Mouse (Mus musculus) heart, embryonic 10.5 days (tissue): Measurements from ENCODE around the gene Ostf1. TPM values are rescaled to one million over a fixed set of nuclear protein-coding genes. Genes with fewer than 3 reads are reported as not detected.

Source experiments
- DNase-seq: peaks from one replicate; pipeline ENCODE4 v3.0.0-alpha.2; 2017; ENCODE audit warnings: low spot score
- H3K27ac ChIP-seq: fragments of 300-500 bp; sonication (generic); 2 replicates; pipeline ENCODE4 v1.5.1; 2016; ENCODE audit warnings: mild to moderate bottlenecking
- H3K27me3 ChIP-seq: fragments of 300-500 bp; sonication (generic); 2 replicates; pipeline ENCODE4 v1.6.1; 2016; ENCODE audit warnings: mild to moderate bottlenecking; ENCODE audit not compliant: poor library complexity, insufficient read depth, severe bottlenecking
- H3K36me3 ChIP-seq: fragments of 300-500 bp; sonication (generic); 2 replicates; pipeline ENCODE4 v1.6.1; 2016; ENCODE audit warnings: mild to moderate bottlenecking, moderate library complexity
- H3K4me1 ChIP-seq: fragments of 300-500 bp; sonication (generic); 2 replicates; pipeline ENCODE4 v1.6.1; 2016; ENCODE audit warnings: mild to moderate bottlenecking
- H3K4me3 ChIP-seq: fragments of 300-500 bp; sonication (generic); 2 replicates; pipeline ENCODE4 v1.5.1; 2016; ENCODE audit warnings: mild to moderate bottlenecking, moderate library complexity
- H3K9me3 ChIP-seq: fragments of 300-500 bp; sonication (generic); 2 replicates; pipeline ENCODE4 v1.6.1; 2016; ENCODE audit warnings: mild to moderate bottlenecking, moderate library complexity
- WGBS: fragments of 180-500 bp; shearing (Covaris S2); methylation state at CpG from one replicate; pipeline ENCODE4 v1.1.7; 2016; 5-methylcytosine and 5-hydroxymethylcytosine counted together
- polyA plus RNA-seq: library from polyadenylated mRNA; unstranded; fragments of >200 nt; fragmentation: Nextera tagmentation; extraction: Ambion mirVana; gene quantifications from 2 replicates; pipeline ENCODE4 v1.2.1, GENCODE M21; 2016

The Ostf1 gene
- polyA plus RNA-seq, 1 experiment from 2014 or later = 58.0 TPM

- peak overlapping the region; percentile 39; the same call in 1 of the 2 replicates for H3K27ac ChIP-seq
- H3K27me3 ChIP-seq = no peaks in the 10 kb centered on the region
- no peak for DNase-seq
- no peak overlapping the region for H3K4me3 ChIP-seq
- 50% methylated on average over 5 of the region's 5 CpGs for WGBS
- peaks cover 23% of the 10 kb centered on the region for H3K4me1 ChIP-seq
- H3K36me3 ChIP-seq = no peaks in the 10 kb centered on the region
- no peaks in the 10 kb centered on the region for H3K9me3 ChIP-seq
Observed at GRCm38 (mm10) chr19:18654984-18655383, 23.4 kb upstream of the Ostf1 start.

GRCm38 (mm10) chr19:18654330-18654729 is 22.7 kb upstream of the Ostf1 start:
- Histone ChIP-seq H3K9me3 (no peaks in the 10 kb centered on the region), H3K27me3 (no peaks in the 10 kb centered on the region), H3K4me3 (no peak overlapping the region), H3K27ac (peak overlapping the region; percentile 37; the same call in 1 of the 2 replicates), H3K36me3 (no peaks in the 10 kb centered on the region), H3K4me1 (peaks cover 23% of the 10 kb centered on the region)
- 88% methylated on average over 8 of the region's 8 CpGs for WGBS
- no peak for DNase-seq

GRCm38 (mm10) chr19:18653058-18653457 is 21.4 kb upstream of the Ostf1 start:
- no peaks in the 10 kb centered on the region for H3K27me3 ChIP-seq
- H3K4me1 ChIP-seq = peaks cover 29% of the 10 kb centered on the region
- H3K27ac ChIP-seq = peak overlapping the region; percentile 39; the same call in 1 of the 2 replicates
- H3K9me3 ChIP-seq = no peaks in the 10 kb centered on the region
- no peak overlapping the region for H3K4me3 ChIP-seq
- WGBS = 75% methylated on average over 6 of the region's 6 CpGs
- DNase-seq = no peak
- H3K36me3 ChIP-seq = no peaks in the 10 kb centered on the region

- DNase-seq = no peak
- Histone ChIP-seq H3K9me3 (no peaks in the 10 kb centered on the region), H3K4me3 (no peak overlapping the region), H3K4me1 (peaks cover 31% of the 10 kb centered on the region), H3K27ac (no peak overlapping the region), H3K27me3 (no peaks in the 10 kb centered on the region), H3K36me3 (no peaks in the 10 kb centered on the region)
- WGBS = 67% methylated on average over 4 of the region's 4 CpGs
Observed at GRCm38 (mm10) chr19:18652592-18652991, 21.0 kb upstream of the Ostf1 start.

GRCm38 (mm10) chr19:18650473-18650872 is 18.9 kb upstream of the Ostf1 start:
- H3K27me3 ChIP-seq = no peaks in the 10 kb centered on the region
- no peak overlapping the region for H3K27ac ChIP-seq
- 66% methylated on average over 6 of the region's 6 CpGs for WGBS
- peaks cover 38% of the 10 kb centered on the region for H3K4me1 ChIP-seq
- no peaks in the 10 kb centered on the region for H3K36me3 ChIP-seq
- no peaks in the 10 kb centered on the region for H3K9me3 ChIP-seq
- H3K4me3 ChIP-seq = no peak overlapping the region
- DNase-seq = no peak

- Histone ChIP-seq H3K36me3 (no peaks in the 10 kb centered on the region), H3K9me3 (no peaks in the 10 kb centered on the region), H3K27ac (no peak overlapping the region), H3K4me3 (no peak overlapping the region), H3K4me1 (peaks cover 34% of the 10 kb centered on the region), H3K27me3 (no peaks in the 10 kb centered on the region)
- WGBS = 77% methylated on average over 4 of the region's 4 CpGs
- DNase-seq = no peak
Observed at GRCm38 (mm10) chr19:18649955-18650354, 18.3 kb upstream of the Ostf1 start.

- Histone ChIP-seq H3K36me3 (no peaks in the 10 kb centered on the region), H3K9me3 (no peaks in the 10 kb centered on the region), H3K4me1 (peaks cover 24% of the 10 kb centered on the region), H3K27me3 (no peaks in the 10 kb centered on the region), H3K4me3 (no peak overlapping the region), H3K27ac (peak overlapping the region; percentile 59; the same call in 1 of the 2 replicates)
- no peak for DNase-seq
- WGBS = 85% methylated on average over 6 of the region's 6 CpGs
Observed at GRCm38 (mm10) chr19:18648558-18648945, 16.9 kb upstream of the Ostf1 start.

GRCm38 (mm10) chr19:18647775-18648557 is 16.3 kb upstream of the Ostf1 start:
- Histone ChIP-seq H3K27ac (peak overlapping the region; percentile 59), H3K4me3 (no peak overlapping the region), H3K36me3 (no peaks in the 10 kb centered on the region), H3K4me1 (peaks cover 23% of the 10 kb centered on the region), H3K27me3 (no peaks in the 10 kb centered on the region), H3K9me3 (no peaks in the 10 kb centered on the region)
- WGBS = 43% methylated on average over 9 of the region's 9 CpGs
- DNase-seq = no peak

GRCm38 (mm10) chr19:18646853-18647420 is 15.3 kb upstream of the Ostf1 start:
- DNase-seq = no peak
- Histone ChIP-seq H3K4me1 (peaks cover 23% of the 10 kb centered on the region), H3K36me3 (no peaks in the 10 kb centered on the region), H3K9me3 (no peaks in the 10 kb centered on the region), H3K27me3 (no peaks in the 10 kb centered on the region), H3K4me3 (no peak overlapping the region), H3K27ac (no peak overlapping the region)
- 51% methylated on average over 5 of the region's 5 CpGs for WGBS

- H3K27ac ChIP-seq = 0 out of 2 replicates have a peak overlapping the region, but pooled peaks have one; percentile 36
- WGBS = 61% methylated on average over 3 of the region's 3 CpGs
- peaks cover 23% of the 10 kb centered on the region for H3K4me1 ChIP-seq
Observed at GRCm38 (mm10) chr19:18646397-18646796, 14.8 kb upstream of the Ostf1 start.

GRCm38 (mm10) chr19:18644084-18644483 is 12.5 kb upstream of the Ostf1 start:
- Histone ChIP-seq H3K4me3 (no peak overlapping the region), H3K36me3 (no peaks in the 10 kb centered on the region), H3K9me3 (no peaks in the 10 kb centered on the region), H3K27me3 (no peaks in the 10 kb centered on the region), H3K27ac (no peak overlapping the region), H3K4me1 (peaks cover 18% of the 10 kb centered on the region)
- DNase-seq = no peak
- WGBS = 59% methylated on average over 6 of the region's 6 CpGs

More at GRCm38 (mm10) chr19:18646397-18646796, 14.8 kb upstream of the Ostf1 start:
- Histone ChIP-seq H3K36me3 (no peaks in the 10 kb centered on the region), H3K4me3 (no peak overlapping the region), H3K9me3 (no peaks in the 10 kb centered on the region), H3K27me3 (no peaks in the 10 kb centered on the region)
- DNase-seq = no peak

GRCm38 (mm10) chr19:18643411-18643810 is 11.8 kb upstream of the Ostf1 start:
- Histone ChIP-seq H3K4me3 (no peak overlapping the region), H3K27ac (no peak overlapping the region), H3K36me3 (no peaks in the 10 kb centered on the region), H3K9me3 (no peaks in the 10 kb centered on the region), H3K27me3 (no peaks in the 10 kb centered on the region), H3K4me1 (peaks cover 16% of the 10 kb centered on the region)
- WGBS = 58% methylated on average over 4 of the region's 4 CpGs
- DNase-seq = no peak

GRCm38 (mm10) chr19:18641001-18641400 is 9.4 kb upstream of the Ostf1 start:
- DNase-seq = no peak
- 64% methylated on average over 4 of the region's 4 CpGs for WGBS
- no peak overlapping the region for H3K4me3 ChIP-seq
- H3K27ac ChIP-seq = no peak overlapping the region
- 0 out of 2 replicates have a peak, but pooled peaks cover 3% of the 10 kb centered on the region for H3K4me1 ChIP-seq
- H3K27me3 ChIP-seq = no peaks in the 10 kb centered on the region
- no peaks in the 10 kb centered on the region for H3K9me3 ChIP-seq
- no peaks in the 10 kb centered on the region for H3K36me3 ChIP-seq
